Mouse (Mus musculus) c-Kit-positive CD71-positive TER-119-negative erythroid progenitor cells, embryonic 14.5 days (primary cell): Measurements from ENCODE around the gene Lrrc46.

Source experiments
- DNase-seq: peaks from one replicate; pipeline ENCODE4 v3.0.0-alpha.2; 2013; ENCODE audit warnings: low read depth

Lrrc46 gene

DNA sequence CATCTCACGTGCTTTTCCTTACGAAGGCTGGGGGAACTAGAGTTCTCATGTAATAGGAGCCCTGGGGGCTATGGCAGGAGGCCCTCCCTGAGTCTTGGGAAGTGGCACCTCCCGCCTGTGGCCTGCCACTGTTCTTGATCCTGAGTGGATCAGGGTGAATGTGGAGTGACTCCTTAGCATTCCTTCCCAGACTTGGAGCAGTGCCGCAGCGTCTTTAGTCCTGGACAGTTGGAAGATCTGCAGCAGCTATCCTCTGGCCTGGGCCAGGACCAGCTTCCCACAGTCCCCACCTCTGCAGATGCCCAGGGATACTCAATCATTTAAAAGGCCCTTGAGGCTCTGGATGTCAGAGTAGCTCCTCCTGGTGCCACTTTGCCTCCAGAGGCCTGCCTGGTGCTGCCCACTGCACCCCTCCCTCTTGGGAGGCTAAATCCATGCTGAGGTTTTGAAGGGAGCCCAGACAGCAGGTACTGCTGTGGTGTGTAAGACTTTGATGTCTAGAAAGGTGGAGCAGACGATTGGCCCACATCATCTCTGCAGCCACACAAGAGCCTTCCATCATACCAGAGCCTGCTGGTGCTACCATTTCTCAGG lies 8.4 kb upstream of the Lrrc46 start:
- no peak for DNase-seq

DNA sequence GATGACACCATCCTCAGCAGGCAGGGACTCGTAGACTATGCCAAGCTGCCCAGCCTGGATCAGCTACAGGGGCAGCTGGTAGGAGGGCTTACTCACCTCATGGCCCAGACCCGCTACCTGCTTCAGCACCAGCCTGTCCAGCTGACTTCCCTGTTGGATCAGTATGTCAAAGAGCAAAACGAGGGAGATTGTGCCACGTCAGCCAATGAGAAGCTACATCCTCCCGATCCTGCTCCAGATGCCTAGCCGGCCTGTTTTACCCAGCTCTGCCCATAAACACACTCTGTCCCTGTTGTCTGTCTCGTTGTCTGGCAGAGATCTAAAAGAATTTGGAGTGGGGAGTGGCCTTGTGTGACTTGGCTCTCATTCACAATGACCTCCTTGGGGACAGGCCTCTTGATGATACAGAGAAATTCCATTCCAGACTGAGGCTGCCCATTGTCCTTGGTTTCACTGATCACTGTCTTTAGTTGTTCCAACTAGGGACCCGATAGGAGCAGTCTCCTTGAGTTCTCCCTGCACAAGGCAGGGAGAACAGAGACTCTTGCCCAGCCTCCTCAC lies 7.0 kb upstream of the Lrrc46 start:
- DNase-seq: no peak

DNA sequence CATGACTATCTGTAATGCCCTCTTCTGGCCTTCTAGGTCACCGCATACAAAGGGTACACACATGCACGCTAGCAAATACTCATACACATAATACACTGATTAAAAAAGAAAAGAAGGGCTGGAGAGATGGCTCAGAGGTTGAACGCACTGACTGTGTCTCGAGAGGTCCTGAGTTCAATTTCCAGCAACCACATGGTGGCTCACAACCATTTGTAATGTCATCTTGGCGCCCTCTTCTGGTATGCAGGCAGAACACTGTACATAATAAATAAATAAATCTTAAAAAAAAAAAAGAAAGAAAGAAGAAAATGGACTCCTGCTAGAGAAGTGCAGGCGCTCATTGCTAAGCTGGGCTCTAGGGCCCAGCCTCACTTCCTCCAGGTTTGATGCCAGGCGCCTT lies 4.7 kb upstream of the Lrrc46 start:
- DNase-seq: no peak

DNA sequence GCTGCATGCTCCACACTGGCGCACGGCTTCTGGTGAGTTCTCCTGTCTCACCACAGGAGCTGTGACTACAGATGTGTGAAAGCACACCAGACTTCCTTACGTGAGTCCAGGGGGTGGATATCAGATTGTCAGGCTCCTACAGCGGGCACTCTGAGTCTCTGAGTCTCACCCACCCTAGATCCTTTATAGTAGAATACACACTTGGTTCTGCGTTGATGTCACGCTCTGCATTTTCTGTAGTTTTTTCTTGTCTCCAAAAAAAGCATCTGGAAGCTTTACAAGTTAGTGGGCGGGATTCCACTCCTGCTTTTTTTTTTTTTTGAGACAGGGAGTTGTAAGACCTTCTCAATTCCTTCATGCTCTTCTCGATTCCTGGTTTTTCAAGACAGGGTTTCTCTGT lies 3.7 kb upstream of the Lrrc46 start:
- DNase-seq: no peak

DNA sequence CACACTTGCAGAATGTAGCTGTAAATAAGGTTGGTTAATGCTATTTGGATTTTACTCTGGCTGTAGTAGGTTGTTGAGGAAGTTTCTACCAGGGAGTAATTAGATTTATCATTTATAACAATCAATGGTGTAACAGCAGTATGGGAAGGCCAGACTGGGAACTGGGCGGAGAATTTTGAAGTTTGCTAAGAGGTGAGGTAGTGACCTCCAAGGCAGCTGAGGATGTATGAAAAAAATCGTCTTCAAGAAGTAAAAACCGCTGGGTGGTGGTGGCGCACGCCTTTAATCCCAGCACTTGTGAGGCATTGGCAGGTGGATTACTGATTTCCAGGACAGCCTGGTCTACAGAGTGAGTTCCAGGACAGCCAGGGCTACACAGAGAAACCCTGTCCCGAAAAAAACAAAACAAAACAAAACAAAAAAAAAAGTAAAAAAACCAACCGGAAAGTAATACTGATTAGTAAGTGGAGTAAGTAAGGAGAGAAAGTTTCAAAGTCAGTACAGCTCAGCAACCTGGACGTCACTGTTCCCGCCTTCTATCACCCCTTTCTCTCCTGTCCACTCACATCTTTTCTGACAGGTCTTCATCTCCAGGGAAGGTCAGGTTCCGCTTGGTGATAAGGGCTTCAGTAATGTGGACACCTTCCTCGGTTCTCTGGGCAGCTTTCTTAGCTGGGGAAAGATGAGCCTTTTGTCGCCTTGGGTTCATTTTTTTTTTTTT lies 746 bp downstream of the Lrrc46 start:
- no peak for DNase-seq

DNA sequence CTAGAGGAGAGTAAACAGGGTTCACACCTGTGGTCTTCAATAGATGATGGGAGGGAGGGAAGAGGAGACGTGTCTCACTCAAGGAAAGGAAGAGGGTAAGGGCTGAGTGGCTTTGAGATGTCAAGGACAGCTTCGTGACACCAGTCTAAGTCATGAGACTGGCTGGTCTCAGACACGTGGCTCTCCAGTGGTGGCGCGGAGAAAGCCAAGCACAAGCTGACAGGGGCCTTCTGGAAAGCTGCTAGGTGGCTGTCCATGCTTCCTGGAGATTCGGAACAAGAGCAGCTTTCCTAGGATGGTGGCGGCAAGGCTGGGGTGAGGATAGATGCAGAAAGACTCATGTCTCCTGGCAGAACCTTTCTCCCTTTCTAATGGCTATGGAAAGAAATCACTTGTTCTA lies 2.3 kb downstream of the Lrrc46 start:
- no peak for DNase-seq

DNA sequence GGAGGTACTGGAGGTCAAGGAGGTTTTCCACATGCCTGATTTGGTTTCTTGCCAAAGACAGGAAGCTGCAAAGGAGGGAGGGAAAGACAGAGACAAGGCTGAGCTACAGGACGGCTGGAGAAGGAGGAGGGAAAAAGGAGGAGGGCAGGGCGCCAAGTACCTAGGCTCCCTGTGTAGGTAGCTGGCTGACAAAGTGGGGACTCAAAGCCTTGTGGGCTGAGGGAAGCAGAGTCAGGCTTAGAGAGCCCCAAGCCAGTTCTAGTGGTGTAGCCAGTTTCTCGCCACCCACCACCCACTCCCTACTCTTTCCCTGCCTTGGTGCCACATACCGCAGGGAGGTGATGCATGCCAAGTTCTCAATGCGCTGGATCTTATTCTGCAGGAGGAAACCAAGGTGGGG lies 5.1 kb downstream of the Lrrc46 start:
- DNase-seq: no peak

DNA sequence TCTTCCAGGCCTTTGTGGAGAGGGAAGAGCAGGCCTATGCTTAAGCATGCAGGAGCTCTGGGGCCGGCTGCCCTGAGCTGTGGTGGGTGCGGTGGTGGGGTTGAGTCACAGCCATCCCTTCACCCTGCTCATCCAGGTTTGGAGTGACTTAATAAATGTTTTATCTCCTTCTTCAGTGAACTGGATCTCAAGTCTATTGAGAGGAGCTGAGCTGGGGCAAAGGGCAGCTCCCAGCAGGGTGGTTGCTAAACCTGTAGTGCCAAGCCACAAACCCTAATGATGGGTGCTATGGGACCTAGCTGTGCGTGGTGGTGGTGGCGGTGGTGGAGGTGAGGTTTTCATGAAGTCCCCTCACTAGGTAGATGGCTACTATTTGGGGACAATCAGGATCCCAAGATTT lies 7.4 kb downstream of the Lrrc46 start:
- DNase-seq: no peak

DNA sequence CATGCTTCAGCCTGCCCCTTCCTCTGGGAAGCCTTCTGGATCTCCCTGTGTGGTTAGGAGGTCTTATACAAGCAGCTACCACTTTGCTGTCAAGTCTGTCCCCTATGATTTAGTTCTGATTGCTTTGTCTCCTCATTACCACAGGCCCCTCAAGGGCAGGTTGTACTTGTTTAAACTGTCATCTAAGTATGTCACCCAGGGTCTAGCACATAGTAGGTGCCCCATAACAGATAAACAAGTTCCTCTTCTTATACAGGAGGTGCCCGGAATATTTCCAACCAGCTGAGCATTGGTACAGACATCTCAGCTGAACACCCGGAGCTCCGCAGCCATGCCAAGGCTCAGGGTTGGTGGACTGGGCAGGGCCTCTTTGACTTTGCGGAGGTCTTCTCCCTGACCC lies 8.7 kb downstream of the Lrrc46 start:
- DNase-seq: no peak

DNA sequence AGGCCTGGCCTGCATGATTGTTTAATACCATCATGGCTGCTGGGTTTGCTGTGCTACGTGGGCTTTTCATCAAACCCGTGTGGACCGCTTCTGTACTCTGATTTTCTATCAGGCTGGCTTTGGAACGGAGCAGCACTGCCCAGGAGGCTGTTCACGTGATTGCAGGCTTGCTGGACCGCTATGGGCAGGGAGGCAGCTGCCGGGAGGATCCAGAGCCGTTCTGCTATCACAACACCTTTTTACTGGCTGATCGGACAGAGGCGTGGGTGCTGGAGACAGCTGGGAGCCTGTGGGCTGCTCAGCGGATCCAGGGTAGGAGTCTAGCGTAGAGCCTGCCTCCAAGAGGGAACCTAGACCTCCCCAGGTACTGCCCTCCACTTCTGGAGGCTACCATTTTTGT lies 9.2 kb downstream of the Lrrc46 start:
- DNase-seq: no peak

DNA sequence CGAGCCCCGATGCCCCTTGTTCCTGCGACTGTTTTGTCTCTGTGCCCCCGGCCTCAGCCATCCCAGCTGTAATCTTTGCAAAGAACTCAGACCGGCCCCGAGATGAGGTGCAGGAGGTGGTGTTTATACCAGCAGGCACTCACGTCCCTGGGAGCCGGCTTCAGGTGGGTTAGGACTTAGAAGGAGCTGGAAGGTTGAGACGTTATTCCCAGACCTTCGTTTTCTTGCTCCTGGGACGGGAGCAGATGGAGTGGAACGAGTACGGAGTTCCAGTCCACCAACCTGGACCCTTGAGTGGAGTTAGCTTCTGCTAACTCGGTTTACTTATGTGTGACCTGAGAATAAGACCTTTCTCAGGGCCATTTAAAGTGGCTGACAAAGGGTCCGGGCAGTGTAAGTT lies 10.8 kb downstream of the Lrrc46 start:
- no peak for DNase-seq

DNA sequence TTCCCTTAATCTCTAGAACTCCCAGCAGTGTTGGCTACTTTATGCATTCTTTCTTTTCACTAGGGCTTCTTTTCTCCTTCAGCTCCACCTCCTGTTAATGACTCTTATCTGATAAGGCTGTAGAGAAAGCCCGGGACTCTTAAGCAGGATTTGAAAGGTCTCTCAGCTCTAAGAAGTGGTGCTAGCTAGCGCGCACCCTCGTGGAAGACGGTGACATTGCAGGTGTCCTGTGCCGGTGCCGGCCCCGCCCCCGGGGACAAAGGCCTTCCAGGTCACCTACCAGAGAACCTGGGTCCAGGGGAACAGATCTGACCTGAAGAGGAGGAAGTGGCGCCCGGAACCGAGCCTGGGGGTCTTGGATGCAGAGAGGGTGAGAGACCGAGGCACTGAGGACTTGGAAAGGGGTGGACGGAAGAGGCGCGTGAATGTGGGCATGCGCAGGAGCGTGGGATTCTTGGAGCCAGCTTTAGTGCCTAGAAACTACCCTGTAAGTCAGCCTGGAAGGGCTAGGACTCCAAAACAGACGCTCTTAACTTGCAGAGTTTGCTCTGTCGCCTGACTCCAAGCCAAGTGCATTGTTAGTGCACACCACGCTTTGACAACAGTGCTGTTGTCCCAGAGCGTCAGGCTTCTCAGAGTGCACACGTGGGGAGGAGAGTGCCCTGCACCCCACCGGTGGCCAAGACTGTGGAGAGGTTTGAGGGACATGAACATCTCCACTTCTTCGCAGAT lies 11.4 kb downstream of the Lrrc46 start, which contains the start of gene Scrn2:
Scrn2 (plus strand) TSS at position 253 of the 732 bp plus-strand sequence.
- peak; percentile 75 for DNase-seq

DNA sequence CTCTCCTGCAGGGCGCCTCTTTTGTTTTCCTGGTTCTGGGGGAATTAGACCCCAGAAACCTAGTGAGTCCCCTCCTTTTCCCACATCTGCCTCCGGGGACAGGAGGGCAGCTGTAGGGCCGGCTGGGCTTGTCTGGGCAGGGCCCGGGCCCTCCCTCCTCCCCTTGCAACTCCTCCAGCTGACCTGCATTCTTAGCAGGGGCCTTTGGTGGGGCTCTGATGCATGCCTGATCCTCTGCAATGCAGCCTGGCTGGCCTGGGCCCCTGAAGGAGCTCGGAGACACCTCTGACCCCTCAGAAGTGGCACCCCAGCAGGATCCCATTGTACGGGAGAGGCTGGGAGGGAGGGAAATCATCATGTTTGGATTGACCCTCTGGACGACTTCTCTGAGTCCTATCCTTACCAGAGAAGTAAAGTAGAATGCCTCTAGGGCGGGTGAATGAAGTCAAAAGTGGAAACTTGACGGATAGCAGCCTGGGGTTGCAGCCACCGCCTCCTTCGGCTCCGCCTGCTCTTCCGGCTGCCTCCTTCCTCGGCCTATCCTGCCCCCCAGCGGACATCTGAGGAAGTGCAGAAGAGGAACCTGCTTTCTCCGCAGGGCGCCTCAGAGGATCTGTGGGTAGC lies 15.4 kb downstream of the Lrrc46 start:
- DNase-seq: peak; percentile 78

DNA sequence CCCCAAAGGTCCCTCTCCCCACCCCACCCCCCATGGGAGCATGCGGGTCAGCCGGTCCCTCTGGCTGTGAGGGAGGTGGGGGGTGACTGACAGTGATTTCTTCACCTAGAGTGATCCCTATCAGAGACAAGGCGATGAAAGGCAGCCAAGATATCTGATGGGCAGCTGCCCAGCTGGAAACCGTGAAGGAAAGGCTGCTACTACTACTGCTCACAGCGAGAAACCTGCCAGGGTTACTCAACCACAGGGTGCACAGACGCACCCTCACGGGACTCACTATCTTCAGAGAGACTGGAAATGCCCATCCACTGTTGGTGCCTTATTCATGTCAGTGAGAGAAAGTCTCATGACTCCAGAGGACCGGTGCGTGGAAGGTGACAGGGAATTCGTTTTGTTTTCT lies 16.2 kb downstream of the Lrrc46 start:
- DNase-seq: no peak

DNA sequence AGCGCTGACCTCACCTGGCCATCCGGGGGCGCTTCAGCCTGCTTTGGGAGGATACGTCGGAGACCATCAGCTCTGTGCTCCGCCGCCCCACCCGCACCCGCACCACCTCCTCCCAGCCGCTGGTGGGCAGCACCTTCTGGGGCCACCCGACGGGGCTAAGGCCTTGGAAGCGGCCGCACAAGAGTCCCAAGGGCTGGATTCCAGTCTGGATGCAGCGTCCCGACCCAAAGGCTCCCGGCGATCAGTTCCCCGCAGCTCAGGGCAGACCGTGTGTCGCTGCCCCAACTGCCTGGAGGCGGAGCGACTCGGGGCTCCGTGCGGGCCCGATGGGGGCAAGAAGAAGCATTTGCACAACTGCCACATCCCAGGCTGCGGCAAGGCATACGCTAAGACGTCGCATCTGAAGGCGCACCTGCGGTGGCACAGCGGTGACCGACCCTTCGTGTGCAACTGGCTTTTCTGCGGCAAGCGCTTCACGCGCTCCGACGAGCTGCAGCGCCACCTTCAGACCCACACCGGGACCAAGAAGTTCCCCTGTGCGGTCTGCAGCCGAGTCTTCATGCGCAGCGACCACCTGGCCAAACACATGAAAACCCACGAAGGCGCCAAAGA lies 19.2 kb downstream of the Lrrc46 start:
- DNase-seq: no peak

DNA sequence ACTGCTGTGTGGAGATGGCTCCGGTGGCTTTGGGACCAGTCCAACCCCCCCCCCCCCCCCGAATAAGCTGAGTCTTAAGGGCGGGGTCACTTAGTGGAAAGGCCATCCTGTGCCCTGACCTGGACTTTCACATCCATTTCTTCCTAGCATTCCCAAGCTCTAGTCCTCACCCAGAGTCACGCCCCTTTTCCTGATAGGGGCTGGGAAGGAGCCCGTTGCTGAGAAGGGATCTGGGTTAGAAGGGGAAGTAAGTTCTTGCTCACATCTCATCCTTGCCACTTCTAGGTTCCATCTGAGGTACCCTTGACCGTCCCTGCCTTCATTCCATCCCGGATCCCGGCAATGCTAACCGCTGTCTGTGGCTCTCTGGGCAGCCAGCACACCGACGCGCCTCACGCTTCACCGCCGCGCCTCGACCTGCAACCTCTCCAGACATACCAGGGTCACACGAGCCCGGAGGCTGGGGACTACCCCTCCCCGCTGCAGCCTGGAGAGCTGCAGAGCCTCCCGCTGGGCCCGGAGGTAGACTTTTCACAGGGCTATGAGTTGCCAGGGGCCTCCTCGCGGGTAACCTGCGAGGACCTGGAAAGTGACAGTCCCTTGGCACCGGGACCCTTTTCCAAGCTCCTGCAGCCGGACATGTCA lies 20.0 kb downstream of the Lrrc46 start:
- DNase-seq: no peak

DNA sequence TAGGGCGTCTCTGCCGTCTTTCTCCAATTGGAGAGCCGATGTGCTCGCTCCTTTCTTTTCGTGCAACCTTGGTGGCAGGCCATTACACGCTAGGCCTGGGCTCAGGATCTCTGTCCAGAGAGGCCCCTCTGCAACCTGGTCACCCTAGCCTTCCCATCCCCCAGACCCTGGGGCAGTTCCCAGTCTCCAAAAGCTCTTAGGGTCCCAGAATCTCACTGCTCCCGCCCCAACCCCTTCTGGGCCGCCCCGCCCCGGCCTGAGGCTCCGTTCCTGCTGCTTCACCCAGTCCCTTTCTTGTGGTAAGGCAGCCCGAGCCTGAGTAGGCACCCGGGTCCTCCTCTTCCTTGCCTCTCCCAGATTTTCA lies 21.9 kb downstream of the Lrrc46 start:
- no peak for DNase-seq

DNA sequence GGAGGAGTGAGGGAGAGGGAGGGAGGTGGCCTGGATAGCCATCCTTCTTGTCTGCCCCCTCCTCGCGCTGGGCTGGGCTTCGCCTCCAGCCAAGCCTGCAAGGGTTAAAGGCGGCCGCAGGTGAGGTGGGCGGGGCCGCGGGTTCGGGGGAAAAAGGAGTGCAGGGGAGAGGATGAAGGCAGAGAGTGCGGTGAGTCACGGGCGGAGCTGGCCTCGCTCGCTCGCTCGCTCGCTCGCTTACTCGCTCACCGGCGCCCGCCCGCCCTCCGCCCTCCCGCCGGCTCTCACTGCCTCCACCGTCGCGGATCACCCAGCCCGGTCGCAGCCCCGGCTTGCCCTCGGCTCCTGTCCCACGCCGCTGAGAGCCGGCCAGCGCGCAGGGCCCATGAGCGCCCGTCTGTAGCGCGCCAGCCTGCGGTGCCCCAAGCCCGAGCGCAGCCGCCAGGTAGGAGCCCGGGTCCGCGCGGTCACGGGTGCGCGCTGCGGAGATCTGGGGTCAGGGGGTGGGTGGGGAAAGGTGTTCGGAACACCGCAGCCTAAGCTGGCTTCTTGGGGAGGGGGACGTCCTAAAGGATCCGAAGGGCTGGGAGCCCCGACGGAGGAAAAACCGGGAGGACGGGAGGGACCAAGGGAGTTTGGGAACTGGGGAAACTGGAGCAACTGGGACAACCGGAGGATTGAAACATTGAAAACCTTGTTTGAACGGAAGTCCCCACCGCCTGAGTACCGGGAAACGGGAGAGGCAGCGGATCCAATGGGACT lies 22.4 kb downstream of the Lrrc46 start:
- DNase-seq: no peak

DNA sequence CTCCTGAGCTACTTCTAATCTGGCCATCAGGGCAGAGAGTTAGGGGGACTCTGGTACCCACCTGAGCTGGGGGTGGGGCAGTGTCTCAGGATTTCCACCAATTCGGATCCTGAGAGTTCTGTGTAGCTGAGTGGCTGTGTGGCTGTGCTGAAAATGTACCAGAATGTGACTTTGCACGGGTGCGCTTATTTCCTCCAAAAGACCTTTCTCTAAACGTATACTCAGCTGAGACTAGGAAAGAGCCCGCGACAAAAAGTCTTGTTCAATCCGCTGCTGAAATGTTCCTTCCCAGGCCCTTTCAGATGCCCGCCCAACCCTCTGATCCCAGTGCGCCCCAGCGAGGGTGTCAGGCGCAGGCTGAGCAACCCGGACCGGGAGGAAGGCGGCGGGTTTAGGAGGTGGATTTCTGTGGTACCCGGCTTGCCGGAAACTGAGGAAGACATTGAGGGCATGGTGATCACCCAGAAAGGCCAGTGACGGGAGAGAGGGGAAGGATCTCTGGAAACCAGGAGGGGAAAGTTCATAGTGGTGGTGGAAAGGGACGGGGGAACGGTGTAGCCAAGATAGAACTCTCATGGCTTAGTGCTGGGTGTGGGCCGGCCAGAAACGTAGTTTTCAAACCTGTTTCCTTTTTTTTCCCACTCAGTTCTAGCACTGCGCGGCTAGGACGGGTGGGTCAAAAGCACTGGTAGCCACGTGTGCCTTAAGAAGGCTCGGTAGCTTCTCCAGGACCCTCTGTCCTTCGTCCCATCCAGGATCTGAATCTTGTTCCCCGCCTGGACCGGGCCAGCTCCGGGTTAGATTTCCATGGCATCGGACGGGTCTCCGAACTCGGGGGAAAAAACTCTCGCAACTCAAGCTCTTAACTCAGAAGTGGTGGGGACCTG lies 23.3 kb downstream of the Lrrc46 start:
- no peak for DNase-seq

DNA sequence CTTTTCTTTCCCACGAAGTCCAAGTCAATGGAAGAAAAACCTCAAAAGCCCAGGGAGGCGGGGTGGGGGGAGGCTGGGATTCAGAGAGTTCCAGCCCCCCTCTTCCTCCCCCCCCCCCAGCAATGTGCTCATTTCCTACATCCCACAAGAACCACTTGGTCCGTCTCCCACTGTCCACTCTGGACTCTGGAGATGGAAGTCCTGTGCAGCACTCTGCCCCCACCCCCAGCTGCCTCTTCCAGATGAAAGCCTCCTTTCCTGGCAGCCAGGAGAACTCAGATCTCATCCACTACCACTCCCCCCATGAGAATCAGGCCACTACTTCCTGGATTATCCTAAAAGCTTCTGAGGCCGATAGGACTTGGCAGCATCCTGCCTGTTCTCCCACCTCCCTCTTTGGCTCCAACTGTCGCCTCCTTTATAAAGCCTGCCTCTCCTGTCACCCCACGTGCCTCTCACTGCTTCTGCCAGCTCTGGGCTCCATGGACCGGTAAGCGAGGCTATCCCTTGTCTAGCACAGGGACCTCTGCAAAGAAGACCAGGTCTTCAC lies 28.0 kb downstream of the Lrrc46 start, which contains the start of gene Sp6:
Sp6 (plus strand) TSS at position 274 of the 550 bp plus-strand sequence.
- DNase-seq: no peak
